Mouse (Mus musculus) induced T-regulatory cell, adult 2 months (primary cell): Measurements from ENCODE around the gene Tmem14a.
"Not testable (repeated sequence)": the region's sequence is repeated elsewhere in the genome, so short reads cannot be mapped to it uniquely, and the experiment has no call there.

ENCODE experiments used
- DNase-seq: peaks from one replicate; pipeline ENCODE4 v3.0.0-alpha.2; 2012; ENCODE audit warnings: low read depth

Tmem14a gene

DNA sequence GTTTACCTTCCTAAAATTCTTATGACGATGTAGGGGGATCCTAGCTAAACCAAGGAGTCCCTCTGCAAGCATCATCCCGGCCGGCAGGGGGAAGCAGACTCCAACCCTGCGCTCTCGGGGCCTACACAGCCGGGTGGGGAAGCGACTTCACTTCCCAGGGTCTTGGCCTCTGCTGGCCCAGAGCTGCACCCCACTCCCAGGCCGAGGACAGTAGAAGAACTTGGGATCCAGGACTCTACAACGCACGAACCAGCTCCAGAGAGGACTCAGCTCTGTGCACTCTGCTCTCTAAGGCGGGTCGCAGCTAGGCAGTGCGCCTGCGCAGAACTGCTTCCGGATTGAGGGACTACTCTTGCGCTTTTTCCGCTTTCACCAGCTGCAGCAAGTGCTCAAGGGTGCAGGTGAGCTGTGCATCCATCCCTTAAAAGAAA is at the start of gene Tmem14a:
Gene Tmem14a, plus strand, starts transcription at position 87 of the 431 bp plus-strand sequence.
- peak; percentile 96 for DNase-seq

DNA sequence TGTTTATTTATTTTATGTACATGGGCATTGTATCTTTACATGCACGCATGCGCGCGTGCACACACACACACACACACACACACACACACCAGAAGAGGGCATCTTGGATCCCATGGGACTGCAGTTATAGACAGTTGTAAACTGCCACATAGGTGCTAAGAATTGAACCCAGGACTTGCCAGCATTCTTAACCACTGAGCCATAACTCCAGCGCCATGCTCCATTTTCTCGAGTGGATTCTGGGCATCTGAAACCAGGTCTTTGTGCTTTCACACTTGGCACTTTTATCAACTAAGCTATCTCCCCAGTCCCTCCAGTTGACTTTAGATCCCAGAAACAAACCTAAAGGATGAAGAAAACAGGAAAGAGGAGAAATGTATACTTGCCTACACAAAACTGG is 33.2 kb upstream of the Tmem14a start:
- DNase-seq = no peak

DNA sequence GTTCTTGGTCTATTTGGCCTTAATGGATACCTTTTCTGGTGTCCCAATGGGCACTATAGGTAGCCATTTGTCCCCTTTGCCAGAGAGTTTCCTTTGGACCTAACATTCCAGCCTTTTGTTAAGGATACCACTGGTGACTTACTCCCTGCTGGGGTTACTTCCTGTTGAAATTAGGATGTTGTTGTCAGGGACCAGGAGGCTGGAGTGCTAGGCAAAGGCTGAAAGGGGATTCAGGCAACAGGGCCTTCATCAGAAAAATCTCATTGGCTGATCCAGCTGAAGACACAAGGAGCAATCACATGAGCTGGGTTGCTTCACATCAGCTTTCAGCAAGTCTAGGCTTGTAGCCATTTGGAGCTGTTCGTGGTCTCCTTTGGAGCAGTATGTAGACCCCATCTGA is 12.1 kb upstream of the Tmem14a start:
- no peak for DNase-seq

DNA sequence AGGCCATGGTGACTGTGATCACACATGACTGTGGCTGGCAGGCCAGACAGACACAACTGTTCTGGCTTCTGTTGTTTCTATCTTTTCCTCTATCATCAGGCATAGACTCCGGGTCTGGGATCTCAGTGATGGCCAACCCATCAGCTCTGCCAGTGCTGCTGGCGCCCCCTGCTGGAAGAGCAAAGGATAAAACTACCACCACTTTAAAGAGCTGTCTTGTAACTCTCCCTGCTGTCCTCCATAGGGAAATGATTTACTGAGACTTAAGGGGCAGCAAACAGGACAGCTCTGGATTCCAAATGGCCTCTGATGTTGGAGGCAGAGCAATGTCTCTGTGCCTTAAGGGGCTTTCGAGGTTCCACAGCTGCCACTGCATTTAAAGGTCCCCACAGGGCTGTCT is 4.8 kb upstream of the Tmem14a start:
- peak; percentile 9 for DNase-seq

DNA sequence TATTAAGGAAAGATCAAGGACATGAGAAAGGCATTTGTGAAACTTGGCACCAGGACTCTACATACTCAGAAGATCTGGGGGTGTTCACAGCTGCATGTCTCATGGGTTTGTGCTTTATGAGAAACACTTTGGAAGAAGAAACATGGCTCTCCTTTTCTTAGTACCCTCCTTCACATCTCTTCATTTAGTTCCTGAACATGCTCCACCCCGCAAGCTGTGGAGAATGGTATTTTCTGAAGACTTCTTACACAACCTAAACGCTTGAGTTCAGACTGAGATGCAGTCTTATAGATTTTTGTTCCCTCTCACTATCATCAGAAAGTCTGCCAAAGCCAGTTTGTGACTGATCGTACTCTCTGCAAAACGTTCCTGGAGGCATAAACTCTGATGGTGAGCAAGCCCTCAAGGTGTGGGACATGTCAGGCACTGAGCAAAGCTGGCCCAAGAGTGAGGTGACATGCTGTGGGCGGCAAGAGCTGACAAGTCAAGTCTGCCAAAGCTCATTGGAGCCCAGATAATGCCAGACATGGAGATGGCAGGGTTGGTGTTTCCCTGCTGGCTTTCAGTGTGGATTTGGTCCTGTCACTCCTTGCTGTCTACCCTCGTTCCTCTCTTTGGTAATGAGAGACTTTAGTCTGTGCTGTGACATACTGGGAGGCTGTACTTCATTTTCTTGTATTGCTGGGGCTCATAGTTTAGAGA is 4.2 kb upstream of the Tmem14a start:
- DNase-seq = not testable (repeated sequence)

DNA sequence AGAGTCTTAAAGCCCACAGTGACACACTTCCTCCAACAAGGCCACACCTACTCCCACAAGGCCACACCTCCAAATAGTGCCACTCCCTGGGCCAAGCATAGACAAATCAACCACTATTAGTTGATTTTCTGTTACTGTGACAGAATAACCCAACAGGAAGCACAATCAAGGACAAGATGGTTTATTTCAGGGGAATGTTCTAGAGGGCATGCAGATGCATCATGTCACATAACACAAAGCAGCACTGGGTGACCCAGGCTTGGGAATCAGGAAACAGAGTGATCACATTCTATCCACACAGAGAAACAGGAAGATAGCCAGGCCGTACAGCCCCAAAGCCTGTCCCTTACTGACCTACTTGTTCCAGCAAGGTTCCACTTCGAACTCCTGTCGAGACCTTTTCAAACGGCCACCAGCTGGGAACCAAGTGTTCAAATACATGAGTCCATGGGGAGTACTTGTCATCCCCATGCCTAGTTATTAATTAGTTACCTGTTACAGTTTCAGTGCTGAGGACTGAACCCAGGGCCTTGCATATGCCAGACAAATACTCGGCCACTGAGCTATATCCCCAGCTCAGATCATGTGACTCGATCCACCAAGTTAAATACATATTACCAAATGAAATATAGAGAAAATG is 9.5 kb downstream of the Tmem14a start:
- no peak for DNase-seq

DNA sequence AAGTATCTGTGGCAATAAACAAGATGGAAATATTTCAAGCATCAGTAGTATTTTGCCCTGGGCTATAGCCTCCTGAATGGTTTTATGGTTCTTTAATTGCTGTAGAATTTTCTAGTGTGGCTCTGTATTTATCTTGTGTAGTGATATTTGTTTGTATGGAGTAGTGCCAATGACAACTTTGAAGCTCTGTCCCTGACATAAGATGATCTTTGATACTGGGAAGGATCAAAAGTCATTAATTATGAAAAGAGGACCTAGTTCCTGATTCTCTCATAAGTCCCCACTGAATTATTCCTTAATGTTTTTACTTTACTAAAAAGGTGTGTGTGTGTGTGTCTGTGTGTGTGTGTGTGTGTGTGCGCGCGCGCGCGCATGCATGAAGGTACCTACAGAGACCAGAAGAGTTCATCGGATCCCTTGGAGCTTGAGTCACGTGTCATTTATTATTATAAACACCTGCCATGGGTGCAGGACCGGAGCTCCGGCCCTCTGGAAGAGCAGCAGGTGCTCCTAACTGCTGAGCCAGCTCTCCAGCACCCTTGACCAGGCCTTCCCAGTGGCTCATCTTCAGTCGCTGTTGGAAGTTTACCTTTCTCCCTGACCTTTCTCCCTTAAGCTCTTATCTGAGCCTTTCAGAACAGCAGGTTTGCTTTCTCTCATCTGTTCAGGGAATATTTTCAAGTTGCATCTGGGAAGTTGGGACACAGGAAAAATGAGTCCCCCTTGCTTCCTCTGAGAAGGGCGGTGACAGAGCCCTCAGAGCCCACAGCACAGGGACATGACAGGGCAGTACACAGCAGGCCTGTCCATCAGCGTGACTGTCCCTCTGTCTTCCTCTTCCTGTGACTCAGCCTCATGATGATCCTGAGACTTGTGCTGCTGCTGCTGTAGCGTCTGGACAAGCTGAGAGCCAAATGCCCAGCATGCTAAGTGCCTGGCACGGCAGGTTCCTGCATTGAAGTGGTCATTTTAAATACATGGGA is 10.7 kb downstream of the Tmem14a start:
- not testable (repeated sequence) for DNase-seq

DNA sequence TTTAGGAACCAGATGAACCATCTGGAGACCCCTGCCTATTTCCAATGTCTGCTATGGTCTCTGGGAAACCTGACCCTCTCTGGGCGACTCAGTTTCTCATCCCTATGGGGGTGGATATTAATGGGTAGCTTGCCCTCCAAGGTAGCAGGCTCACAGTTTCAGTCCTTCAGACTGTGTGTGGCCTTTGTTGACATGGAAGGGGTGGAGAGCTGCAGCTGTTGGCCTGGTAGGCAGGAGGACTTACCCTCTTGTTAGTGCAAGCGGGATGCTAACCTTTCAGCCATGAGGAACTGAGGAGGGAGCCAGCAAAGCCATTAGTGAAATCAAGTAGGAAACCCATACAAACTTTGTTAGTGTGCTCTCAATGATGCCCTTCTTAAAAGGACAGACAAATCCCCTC is 12.0 kb downstream of the Tmem14a start:
- DNase-seq = no peak

DNA sequence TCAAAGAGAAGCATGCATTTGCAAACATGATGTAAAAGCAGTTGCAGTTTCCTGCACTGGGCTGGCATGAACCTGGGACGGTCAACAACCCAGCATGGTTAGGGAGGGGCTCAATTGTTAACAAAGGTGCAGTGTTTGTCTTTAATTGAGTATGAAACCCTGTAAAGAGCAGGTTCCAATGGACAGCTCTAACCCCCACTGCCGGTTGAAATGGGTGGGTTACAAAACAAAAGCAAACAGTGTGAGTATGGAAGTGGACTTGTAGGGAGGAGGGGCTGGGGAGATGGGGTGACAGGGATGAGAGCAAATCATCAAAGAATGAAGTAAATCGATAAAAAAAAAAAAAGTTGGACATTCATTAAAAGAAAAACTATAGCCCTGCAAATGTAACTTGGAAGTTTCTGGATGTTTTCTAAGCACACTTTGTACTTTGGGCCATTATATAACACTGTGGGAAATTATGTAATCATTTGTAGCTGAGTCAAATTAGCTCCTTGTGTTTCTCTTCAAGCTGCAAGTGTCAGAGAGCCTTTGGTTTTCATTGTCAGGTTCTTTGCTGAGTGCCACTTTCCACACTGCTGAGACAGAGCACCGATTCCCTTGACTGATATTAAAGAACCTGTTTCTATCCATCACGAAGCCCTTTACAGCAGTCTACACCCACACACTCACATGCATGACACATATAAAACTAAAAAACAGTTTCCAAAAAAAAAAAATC is 13.5 kb downstream of the Tmem14a start:
- DNase-seq = no peak

DNA sequence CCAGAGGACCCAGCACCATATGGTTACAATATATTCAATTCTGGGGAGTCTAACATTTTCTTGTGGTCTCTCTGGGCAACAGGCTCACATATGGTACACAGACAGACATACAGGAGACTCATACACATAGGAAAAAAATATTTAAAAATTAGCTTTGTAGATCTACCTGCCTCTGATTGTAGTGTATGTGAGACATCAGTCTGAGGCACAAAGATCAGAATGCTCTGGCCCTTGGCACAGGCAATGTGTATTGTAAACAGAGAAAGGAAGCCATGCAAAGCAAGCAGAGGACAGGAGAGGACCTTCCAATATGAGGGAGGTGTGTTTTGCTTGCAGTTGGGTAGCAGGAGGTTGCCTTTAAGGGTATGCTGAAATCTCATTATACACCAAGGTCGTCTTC is 14.1 kb downstream of the Tmem14a start:
- DNase-seq = no peak

DNA sequence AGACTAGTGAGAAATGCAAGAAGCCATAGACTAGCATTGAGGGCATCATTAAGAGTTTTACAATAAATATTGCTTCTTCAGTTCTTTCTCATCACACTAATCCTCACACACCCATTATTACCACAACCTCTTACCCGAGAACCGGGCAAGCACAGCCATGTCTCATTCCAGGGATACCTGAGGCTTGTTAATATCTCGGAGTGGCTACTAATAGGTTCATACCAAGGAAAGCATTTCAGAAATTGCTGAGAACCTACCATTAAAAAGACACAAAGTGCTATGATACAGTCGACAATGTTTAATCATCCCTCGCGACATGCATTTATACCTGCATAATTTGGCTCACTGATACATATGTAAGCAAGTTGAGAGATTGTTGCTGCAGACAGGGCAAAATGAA is 17.0 kb downstream of the Tmem14a start:
- DNase-seq = no peak

DNA sequence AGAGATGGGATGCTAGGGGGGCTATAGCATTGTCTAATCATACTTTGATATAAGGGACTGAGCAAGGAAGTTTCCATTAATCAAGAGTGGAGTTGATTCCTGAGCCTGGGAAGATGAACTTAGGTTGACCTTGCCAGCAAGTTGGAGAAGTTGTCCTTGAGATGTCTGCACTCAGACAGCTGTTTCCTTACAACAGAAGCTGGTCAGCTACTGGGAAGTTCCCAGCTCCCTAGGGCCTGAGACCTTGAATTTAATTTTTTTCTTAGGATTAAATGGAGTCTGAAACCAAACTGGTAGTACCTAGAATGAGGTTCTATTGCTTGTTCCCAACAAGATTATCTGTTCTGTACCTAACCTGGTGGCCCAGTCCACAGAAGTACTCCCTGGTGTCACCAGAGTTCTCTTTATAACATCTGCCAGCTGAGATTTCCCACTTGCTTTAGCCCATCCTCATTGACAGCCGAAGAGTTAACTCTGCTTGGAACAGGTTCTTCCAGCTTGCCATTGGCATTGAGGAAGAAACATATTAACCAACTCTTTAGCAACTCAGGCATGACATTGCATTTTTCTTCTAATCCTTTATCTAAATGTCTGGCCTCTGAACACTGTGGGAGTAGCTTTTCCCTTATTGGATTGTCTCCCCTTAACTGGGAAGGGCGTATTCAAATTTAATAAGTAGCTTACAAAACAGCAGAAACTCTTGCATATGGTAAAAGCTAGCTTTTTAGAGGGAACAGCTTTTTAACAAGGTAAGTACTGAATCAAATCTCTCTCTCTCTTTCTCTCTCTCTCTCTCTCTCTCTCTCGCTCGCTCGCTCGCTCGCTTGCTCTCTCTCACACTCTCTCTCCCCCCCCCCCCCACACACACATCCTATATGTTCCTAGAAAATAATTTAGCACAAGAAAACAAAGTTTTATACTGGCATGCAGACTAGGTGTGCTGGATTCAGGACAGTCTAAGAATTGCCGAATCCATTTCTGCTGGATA is 21.8 kb downstream of the Tmem14a start, which contains the start of gene Gsta3:
Gene Gsta3, plus strand, starts transcription at position 679 of the 988 bp plus-strand sequence.
- no peak for DNase-seq

DNA sequence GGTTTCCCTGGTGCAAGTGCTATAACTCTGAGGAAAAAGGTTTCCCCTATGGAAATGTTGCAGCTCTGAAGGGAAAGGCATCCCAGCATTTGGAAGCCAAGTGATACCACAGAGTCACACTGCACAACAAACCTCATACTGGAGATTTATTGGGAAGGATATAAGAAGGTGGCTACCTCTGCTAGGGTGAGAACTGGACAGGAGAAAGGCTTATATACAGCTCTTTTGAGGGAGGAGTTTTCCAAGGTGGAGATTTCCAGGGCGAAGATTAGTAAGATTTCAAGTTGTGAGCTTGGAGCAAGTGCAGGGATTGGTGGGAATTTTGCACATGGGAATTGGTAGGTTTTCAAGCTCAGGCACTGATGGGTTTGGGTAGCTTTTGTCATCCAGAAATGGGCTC is 22.7 kb downstream of the Tmem14a start:
- no peak for DNase-seq

DNA sequence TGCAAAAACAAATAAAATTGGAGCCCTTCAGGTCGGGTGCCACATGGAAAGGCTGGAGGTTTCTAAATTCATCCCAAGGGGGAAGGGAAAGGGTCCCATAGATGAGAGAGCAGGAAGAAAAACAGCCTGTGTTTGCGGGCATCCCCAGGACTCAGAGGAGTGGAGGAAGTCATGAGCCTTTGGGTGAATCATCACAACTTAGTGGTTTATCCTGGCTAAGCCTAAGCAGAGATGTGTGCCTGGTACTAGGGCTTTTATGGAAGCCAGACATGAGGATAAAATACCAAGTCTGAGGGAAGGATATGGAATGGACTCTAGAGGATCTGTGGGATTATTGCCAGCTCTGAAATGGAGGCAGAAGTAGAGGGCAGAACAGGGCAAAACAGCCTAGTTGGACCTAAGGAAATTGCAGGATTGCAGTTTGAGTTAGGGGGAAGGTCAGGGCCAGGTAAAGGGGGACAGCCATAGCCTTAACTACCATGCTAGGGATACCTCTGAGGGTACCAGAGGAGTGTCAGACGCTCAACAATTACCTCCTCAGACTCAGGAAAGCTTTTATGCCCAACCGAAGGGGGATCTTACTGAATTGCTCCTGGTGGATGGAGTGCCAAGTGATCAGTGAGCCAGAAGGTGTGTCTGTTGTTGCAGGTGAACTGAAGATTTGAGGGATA is 26.1 kb downstream of the Tmem14a start:
- no peak for DNase-seq

DNA sequence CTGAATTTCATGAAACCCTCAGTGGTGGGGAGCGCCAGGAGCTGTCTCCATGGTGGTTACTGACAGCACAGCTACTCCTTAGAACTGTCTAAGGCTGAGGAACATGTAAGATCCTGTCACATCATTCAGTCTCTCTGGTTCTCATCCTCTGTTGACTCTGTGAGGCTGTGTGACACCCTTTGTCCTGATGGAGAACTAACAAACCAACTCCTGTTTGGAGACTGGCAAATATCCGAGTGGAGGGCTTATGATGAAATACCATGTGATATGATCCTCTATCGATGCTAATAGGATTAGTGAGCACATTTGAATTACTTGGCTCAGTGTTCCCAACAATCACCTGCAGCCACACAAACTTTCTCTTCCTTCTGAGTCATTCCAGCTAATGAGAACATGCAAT is 27.8 kb downstream of the Tmem14a start:
- DNase-seq = no peak

DNA sequence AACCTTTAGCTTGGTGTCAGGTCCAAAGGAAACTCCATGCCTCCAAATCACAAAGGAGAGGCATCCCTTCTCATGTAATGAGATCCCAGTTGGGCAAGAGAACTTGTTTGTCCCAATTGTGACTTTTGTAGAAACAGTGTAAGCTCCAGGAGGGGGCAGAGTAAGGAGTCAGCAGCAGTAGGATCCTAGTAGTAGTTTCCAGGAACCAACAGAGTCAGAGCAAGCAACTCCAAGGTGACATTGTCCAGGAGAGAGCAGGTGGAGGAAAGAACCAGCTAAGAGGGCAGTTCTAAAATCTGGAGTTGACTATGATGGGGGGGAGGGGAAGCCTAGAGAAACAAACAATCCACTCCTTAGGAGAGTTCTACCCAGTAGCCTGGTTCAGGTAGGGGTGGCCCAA is 29.5 kb downstream of the Tmem14a start:
- DNase-seq = no peak

DNA sequence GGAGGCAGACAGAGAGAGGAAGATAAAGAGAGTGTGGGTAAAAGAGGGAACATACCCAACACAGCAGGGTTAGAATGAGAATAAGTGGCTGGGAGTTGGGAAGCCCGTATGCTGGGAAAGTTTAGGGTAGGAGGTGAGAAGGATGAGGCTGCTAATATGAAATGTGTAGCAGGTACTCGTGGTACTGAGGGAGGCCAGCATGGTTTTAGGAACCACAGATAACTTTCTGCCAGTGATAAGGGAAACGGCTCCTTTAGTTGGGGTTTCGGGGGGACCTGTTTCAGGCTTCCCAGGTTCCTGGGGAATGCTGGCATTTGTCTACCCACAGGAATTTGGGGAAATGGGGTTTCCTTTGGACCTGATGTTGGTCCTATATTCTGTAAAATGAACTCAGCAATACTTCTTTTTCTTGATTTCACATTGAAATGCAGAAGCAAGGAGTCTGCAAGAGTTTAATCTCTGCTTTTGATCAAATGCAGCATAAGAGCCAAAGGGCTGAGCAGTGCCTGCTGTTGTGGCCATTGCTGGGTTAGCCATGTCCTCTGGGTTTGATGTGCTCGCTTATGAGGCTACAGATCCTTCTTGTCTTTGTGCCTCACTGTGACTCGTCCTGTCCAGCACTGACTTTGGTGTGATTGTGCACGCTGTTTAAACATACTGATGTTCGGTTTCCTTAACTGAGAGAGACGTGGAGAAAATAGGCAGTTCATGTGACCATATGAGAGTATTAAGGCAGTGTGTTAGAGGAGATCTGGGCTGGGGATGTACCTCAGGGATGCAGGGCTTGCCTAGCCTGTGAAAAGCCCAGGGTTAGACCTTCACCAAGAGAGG is 30.4 kb downstream of the Tmem14a start:
- DNase-seq = no peak

DNA sequence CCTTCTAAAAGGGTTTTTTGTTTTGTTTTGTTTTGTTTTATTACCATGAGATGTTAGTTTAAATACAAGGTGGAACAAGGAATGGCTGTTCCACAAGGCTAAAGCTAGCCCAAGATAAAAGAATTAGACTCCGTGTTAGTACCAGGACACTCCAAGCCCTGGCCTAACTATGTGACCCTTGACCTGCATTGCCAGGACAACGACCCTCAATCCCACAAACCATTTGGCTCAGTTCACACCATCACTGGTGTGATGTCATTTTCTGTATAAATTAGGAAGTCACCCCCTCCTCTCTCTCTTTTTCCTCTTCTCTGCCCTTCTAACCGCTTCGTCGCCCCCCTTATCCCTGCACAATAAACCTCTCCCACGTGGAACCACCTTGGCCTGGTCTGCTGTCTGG is 33.3 kb downstream of the Tmem14a start:
- DNase-seq = no peak
